Mouse (Mus musculus): ENCODE measurements around the gene Ltn1. TPM values are rescaled to one million over a fixed set of nuclear protein-coding genes. Genes with fewer than 3 reads are reported as not detected.

Ltn1 gene
- polyA plus RNA-seq, 1 experiment from 2014 or later, result 27.9 TPM

Other genes starting within 250 kb of the Ltn1 start
- gene N6amt1, start 78.4 kb downstream of the Ltn1 start, polyA plus RNA-seq (2015; fragmentation: Nextera tagmentation; extraction: Ambion mirVana), result 26.5 and 28.1 TPM in 2 replicates
- gene Rwdd2b, start 8.0 kb upstream of the Ltn1 start, polyA plus RNA-seq (2015; fragmentation: Nextera tagmentation; extraction: Ambion mirVana), result 13.0 and 14.4 TPM in 2 replicates
- gene Usp16, start 22.1 kb upstream of the Ltn1 start, polyA plus RNA-seq (2015; fragmentation: Nextera tagmentation; extraction: Ambion mirVana), result 45.9 and 51.3 TPM in 2 replicates
- gene Cct8, start 63.3 kb upstream of the Ltn1 start, polyA plus RNA-seq (2015; fragmentation: Nextera tagmentation; extraction: Ambion mirVana), result 462 and 493 TPM in 2 replicates
- 1.3 and 1.7 TPM in 2 replicates for gene Map3k7cl, start 120.7 kb upstream of the Ltn1 start, polyA plus RNA-seq (2015; fragmentation: Nextera tagmentation; extraction: Ambion mirVana)